Mouse (Mus musculus): ENCODE data around the gene Ttc6. TPM values are rescaled to one million over a fixed set of nuclear protein-coding genes. Genes with fewer than 3 reads are reported as not detected.

The Ttc6 gene
- total RNA-seq, 2 experiments from 2014 or later, result 0.22 to 0.23 TPM

GRCm38 (mm10) chr12:57548981-57549666 lies 14.8 kb upstream of the Ttc6 start:
- no peak for DNase-seq (ENCODE audit: low spot score in 2 of 2)
- no peak for TF ChIP-seq CTCF (conservative IDR thresholded peaks at IDR 0.05)
- H3K27ac ChIP-seq, result no peak overlapping the region
- no peak overlapping the region for H3K4me3 ChIP-seq

GRCm38 (mm10) chr12:57549667-57550160 lies 14.2 kb upstream of the Ttc6 start:
- H3K4me3 ChIP-seq, result no peak overlapping the region
- no peak for DNase-seq (ENCODE audit: low spot score in 2 of 2)
- TF ChIP-seq CTCF (conservative IDR thresholded peaks at IDR 0.05), result no peak
- H3K27ac ChIP-seq, result no peak overlapping the region

DNA sequence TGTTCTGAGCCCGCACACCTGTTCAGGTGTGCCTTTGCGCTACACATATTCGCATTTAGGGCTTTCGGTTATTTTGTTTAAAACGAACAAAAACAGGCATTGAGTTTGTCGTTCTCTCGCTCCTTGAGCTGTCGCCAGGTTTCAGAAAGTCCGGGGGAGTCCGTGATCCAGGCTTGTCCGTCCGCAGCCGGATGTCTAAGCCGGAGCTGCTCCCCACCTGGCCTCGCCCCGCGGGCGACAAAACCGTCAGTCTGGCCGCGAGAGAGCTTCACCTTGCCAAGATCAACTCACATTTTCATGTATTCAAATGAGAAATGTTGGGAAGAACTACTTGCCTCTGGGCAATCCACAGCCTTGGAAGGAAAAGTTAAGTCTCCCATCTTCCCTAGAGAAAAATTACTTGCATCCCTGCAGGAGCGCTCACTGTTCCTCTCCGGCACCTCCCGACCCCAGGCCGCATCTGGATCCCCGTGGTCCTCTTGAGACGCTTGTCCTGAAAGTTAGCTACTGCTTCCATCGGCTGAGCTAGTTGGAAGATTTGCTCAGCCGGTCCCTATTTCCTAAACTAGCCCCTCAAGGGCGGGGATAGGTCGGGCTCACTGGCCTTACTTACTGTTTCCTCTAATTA lies 13.6 kb upstream of the Ttc6 start:
- Histone ChIP-seq H3K4me3 (no peak overlapping the region), H3K27ac (no peak overlapping the region)
- TF ChIP-seq CTCF (conservative IDR thresholded peaks at IDR 0.05), result no peak
- DNase-seq (ENCODE audit: low spot score in 2 of 2), result no peak

DNA sequence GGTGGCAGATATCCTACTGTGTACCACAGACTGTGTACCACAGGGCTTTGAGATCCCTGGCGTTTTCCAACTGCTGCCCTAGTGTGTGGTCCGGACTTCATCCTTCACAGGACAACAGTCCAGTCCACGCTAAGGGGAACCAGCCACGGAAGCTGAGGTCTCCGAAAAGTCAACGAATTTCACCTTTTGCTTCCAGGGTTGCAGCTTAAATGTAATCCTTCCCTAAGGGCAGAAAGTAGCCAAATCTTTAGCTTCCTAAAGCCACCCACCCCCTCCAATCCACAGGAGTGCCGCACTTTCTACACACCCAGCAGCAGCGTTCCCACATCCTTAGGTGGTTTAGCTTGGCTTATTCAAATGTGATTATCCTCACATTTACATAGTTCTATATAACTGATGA lies 13.0 kb upstream of the Ttc6 start:
- no peak overlapping the region for H3K27ac ChIP-seq
- no peak overlapping the region for H3K4me3 ChIP-seq
- TF ChIP-seq CTCF (conservative IDR thresholded peaks at IDR 0.05), result no peak
- no peak for DNase-seq (ENCODE audit: low spot score in 2 of 2)

GRCm38 (mm10) chr12:57552286-57552685 lies 11.6 kb upstream of the Ttc6 start:
- DNase-seq (ENCODE audit: low spot score in 2 of 2), result no peak
- no peak overlapping the region for H3K27ac ChIP-seq
- no peak overlapping the region for H3K4me3 ChIP-seq
- no peak for TF ChIP-seq CTCF (conservative IDR thresholded peaks at IDR 0.05)

DNA sequence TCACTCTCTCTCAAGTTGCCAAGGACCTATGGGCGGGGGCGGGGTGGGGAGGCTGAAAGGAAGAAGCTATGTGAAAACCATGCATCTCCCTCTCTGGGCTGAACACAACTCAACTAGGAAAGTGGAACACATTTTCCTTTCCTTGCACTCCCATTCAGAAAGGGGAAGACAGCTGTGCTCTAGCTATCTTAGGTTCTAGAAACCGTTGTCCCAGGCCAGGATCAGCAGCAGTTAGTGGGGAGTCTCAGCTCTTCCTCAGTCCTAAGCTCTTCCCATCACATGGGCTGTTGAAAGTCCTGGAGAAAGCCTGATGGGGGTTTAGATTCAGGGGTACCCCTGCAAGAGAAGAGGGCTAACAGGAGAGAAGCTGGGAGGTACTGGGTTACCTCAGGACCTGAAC lies 9.8 kb upstream of the Ttc6 start:
- no peak for TF ChIP-seq CTCF (conservative IDR thresholded peaks at IDR 0.05)
- H3K4me3 ChIP-seq, result no peak overlapping the region
- DNase-seq (ENCODE audit: low spot score in 2 of 2), result no peak
- H3K27ac ChIP-seq, result no peak overlapping the region

- DNase-seq (ENCODE audit: low spot score in 2 of 2), result no peak
- Histone ChIP-seq H3K4me3 (no peak overlapping the region), H3K27ac (no peak overlapping the region)
- TF ChIP-seq CTCF (conservative IDR thresholded peaks at IDR 0.05), result no peak
Observed at GRCm38 (mm10) chr12:57571773-57572172, 7.9 kb downstream of the Ttc6 start.

- no peak for DNase-seq (ENCODE audit: low spot score in 2 of 2)
- Histone ChIP-seq H3K4me3 (no peak overlapping the region), H3K27ac (no peak overlapping the region)
- TF ChIP-seq CTCF (conservative IDR thresholded peaks at IDR 0.05), result no peak
Observed at GRCm38 (mm10) chr12:57572415-57572814, 8.5 kb downstream of the Ttc6 start.

DNA sequence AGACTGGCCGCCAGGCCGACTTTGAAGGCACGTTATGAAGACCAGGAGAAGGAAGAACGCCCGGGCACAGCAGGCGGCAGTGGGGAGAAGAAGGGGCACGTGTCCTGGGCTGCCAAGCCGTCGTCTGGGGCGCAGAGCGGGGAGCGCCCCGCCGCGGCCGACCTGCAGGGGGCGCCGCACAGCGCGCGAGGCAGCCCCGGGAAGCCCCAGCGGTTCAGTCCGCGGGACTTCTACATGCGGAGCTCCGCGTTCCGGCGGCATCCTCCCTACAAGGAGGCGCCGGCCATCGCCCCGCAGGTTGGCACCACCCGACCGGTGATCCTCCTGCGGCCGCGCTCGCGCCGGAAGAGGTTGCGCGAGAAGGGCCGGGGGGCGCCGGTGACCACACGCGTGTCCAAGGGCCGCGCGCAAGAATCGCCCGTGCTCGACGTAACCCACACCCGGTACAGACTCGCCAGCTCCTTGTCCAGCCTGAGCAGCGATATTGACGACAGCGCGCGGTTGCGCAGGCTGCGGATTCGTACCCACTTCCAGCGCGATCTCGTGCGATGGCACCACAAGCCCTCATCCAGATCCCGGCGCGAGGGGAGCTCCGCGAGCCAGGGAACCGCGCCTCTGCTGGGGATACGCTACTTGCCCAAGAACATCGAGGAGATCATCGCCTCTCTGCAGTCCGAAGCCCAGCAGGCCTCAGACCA lies 12.2 kb downstream of the Ttc6 start:
- peak; percentile 2 to 22 for DNase-seq (ENCODE audit: low spot score in 2 of 2)
- peak overlapping the region; percentile 50 for H3K4me3 ChIP-seq
- TF ChIP-seq CTCF (conservative IDR thresholded peaks at IDR 0.05), result peak; percentile 82

GRCm38 (mm10) chr12:57607624-57608023 lies 43.7 kb downstream of the Ttc6 start:
- DNase-seq (ENCODE audit: low spot score in 2 of 2), result no peak
- TF ChIP-seq CTCF (conservative IDR thresholded peaks at IDR 0.05), result no peak
- H3K4me3 ChIP-seq, result no peak overlapping the region
- no peak overlapping the region for H3K27ac ChIP-seq

More for the DNA sequence above, 12.2 kb downstream of the Ttc6 start:
- H3K27ac ChIP-seq, result no peak overlapping the region

DNA sequence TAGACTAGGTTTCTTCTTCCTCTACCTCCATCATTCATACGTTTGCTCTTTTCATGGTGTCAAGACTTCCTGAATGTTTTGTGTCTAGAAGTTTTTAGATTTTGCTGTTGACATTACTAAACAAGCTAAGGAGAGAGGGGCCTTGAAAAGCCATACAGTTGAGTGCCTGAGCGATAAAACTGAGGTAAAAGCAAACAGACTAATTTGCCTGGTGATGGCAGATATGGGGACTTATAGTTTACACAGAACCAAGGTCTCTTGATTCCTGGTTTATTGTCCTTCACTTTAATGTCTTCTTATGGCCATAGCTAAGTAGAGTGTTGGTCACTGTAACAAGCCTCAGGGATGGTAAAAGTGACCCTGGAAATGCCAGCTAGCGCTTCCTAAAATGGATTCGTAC lies 51.2 kb downstream of the Ttc6 start:
- no peak for DNase-seq (ENCODE audit: low spot score in 2 of 2)
- no peak for TF ChIP-seq CTCF (conservative IDR thresholded peaks at IDR 0.05)
- Histone ChIP-seq H3K27ac (no peak overlapping the region), H3K4me3 (no peak overlapping the region)

- DNase-seq (ENCODE audit: low spot score in 2 of 2), result no peak
- no peak for TF ChIP-seq CTCF (conservative IDR thresholded peaks at IDR 0.05)
- Histone ChIP-seq H3K4me3 (no peak overlapping the region), H3K27ac (no peak overlapping the region)
Observed at GRCm38 (mm10) chr12:57622030-57622429, 58.1 kb downstream of the Ttc6 start.

DNA sequence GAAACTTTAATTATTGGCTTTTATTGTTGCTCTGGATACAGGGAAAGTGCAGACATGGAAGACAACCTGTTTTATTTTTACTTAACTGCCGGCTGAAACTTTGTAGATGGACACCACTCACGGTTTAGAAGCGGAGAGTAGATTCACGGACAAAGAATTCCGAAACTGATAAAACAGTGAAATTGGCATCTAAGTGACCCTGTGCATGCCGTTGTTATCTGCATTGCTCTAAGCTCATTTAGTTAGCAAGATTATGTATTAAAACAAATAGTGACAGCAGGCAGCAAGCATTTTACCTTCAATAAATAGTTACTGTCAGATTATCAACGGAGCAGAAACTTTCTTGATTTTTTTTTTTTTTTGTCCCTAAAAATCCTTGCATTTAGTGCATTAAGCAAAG lies 59.4 kb downstream of the Ttc6 start:
- no peak for DNase-seq (ENCODE audit: low spot score in 2 of 2)
- no peak for TF ChIP-seq CTCF (conservative IDR thresholded peaks at IDR 0.05)
- Histone ChIP-seq H3K4me3 (no peak overlapping the region), H3K27ac (no peak overlapping the region)
